Mouse (Mus musculus) cerebellum, adult 2 months (tissue): ENCODE results near the gene Ptpn14. TPM values are rescaled to one million over a fixed set of nuclear protein-coding genes. Genes with fewer than 3 reads are reported as not detected.

Source experiments
- DNase-seq, 2 experiments: peaks; one replicate each; pipeline ENCODE4 v3.0.0; 2021
- H3K27ac ChIP-seq: fragments of 200-500 bp; 2 replicates; pipeline ENCODE4 v1.5.1; 2012; ENCODE audit warnings: low read length, control low read depth, inconsistent platforms; ENCODE audit not compliant: insufficient read depth
- H3K27me3 ChIP-seq: fragments of 200-500 bp; 2 replicates; pipeline ENCODE4 v1.6.1; 2012; ENCODE audit warnings: inconsistent platforms, mild to moderate bottlenecking, low read length, moderate library complexity; ENCODE audit not compliant: control insufficient read depth, insufficient read depth
- H3K4me1 ChIP-seq: fragments of 200-500 bp; 2 replicates; pipeline ENCODE4 v1.6.1; 2011; ENCODE audit warnings: low read length; ENCODE audit not compliant: control insufficient read depth, insufficient read depth
- H3K4me3 ChIP-seq: fragments of 200-500 bp; replicated peaks from 2 replicates; pipeline ENCODE3; 2011; ENCODE audit warnings: mild to moderate bottlenecking, low read depth, low read length, control low read depth; ENCODE audit not compliant: insufficient read depth
- CTCF ChIP-seq: fragments of 200-500 bp; IDR thresholded peaks from 2 replicates; pipeline ENCODE4 v1.5.1; 2011; ENCODE audit warnings: low read depth, mild to moderate bottlenecking, control low read depth, low read length, moderate library complexity, borderline replicate concordance; ENCODE audit not compliant: insufficient read depth
- POLR2A ChIP-seq: fragments of 200-500 bp; IDR thresholded peaks from 2 replicates; pipeline ENCODE4 v1.6.1; 2011; ENCODE audit warnings: low read length, control low read depth, borderline replicate concordance; ENCODE audit not compliant: insufficient read depth
- WGBS: fragments of 180-500 bp; shearing (Covaris S2); methylation state at CpG from one replicate; pipeline ENCODE4 v1.1.7; 2018; 5-methylcytosine and 5-hydroxymethylcytosine counted together
- polyA plus RNA-seq: library from polyadenylated mRNA; depleted of rRNA; stranded (reverse); fragments of >200 nt; gene quantifications from 2 replicates; pipeline ENCODE4 v1.2.3, GENCODE M21; 2012

Ptpn14 gene
- polyA plus RNA-seq, 1 experiment, result 1.4 TPM

GRCm38 (mm10) chr1:189864846-189865560 lies 136.9 kb downstream of the Ptpn14 start:
- Histone ChIP-seq H3K4me3 (no peak overlapping the region), H3K27me3 (no peaks in the 10 kb centered on the region), H3K27ac (no peak overlapping the region), H3K4me1 (peaks cover 6% of the 10 kb centered on the region; the same call in 1 of the 2 replicates)
- 19% methylated on average over 15 of the region's 15 CpGs for WGBS
- TF ChIP-seq CTCF (no peak), POLR2A (no peak)
- no peak for DNase-seq

- DNase-seq, result no peak
- H3K4me3 ChIP-seq, result no peak overlapping the region
- TF ChIP-seq CTCF (no peak), POLR2A (no peak)
- peaks cover 6% of the 10 kb centered on the region; the same call in 1 of the 2 replicates for H3K4me1 ChIP-seq
- no peak overlapping the region; the same call in 1 of the 2 replicates for H3K27ac ChIP-seq
- no peaks in the 10 kb centered on the region for H3K27me3 ChIP-seq
- WGBS, result 89% methylated on average over 6 of the region's 6 CpGs
Measured at GRCm38 (mm10) chr1:189866621-189867020, 138.6 kb downstream of the Ptpn14 start.

GRCm38 (mm10) chr1:189867034-189867433 lies 139.0 kb downstream of the Ptpn14 start:
- no peak overlapping the region; the same call in 1 of the 2 replicates for H3K27ac ChIP-seq
- TF ChIP-seq POLR2A (no peak), CTCF (no peak)
- 79% methylated on average over 5 of the region's 5 CpGs for WGBS

GRCm38 (mm10) chr1:189867497-189867896 lies 139.4 kb downstream of the Ptpn14 start:
- WGBS, result 65% methylated on average over 9 of the region's 9 CpGs
- Histone ChIP-seq H3K4me1 (peaks cover 6% of the 10 kb centered on the region; the same call in 1 of the 2 replicates), H3K27me3 (no peaks in the 10 kb centered on the region), H3K4me3 (no peak overlapping the region), H3K27ac (no peak overlapping the region)
- no peak for DNase-seq
- TF ChIP-seq CTCF, result no peak
- no peak for TF ChIP-seq POLR2A

More at GRCm38 (mm10) chr1:189867034-189867433, 139.0 kb downstream of the Ptpn14 start:
- Histone ChIP-seq H3K4me3 (no peak overlapping the region), H3K4me1 (peaks cover 6% of the 10 kb centered on the region; the same call in 1 of the 2 replicates), H3K27me3 (no peaks in the 10 kb centered on the region)
- no peak for DNase-seq

- no peak overlapping the region for H3K4me3 ChIP-seq
- DNase-seq, result no peak
- H3K27me3 ChIP-seq, result no peaks in the 10 kb centered on the region
- WGBS, result 86% methylated on average over 10 of the region's 10 CpGs
- H3K4me1 ChIP-seq, result peaks cover 6% of the 10 kb centered on the region; the same call in 1 of the 2 replicates
- TF ChIP-seq POLR2A, result no peak
- no peak for TF ChIP-seq CTCF
- no peak overlapping the region for H3K27ac ChIP-seq
Measured at GRCm38 (mm10) chr1:189868036-189868435, 140.0 kb downstream of the Ptpn14 start.

GRCm38 (mm10) chr1:189869651-189870270 lies 141.7 kb downstream of the Ptpn14 start:
- Histone ChIP-seq H3K4me3 (no peak overlapping the region), H3K27me3 (no peaks in the 10 kb centered on the region), H3K4me1 (peaks cover 3% of the 10 kb centered on the region; the same call in 1 of the 2 replicates), H3K27ac (no peak overlapping the region)
- TF ChIP-seq CTCF, result 0 out of 2 replicates have a peak, but pooled peaks have one; percentile 2
- no peak for TF ChIP-seq POLR2A
- DNase-seq, result no peak
- 88% methylated on average over 18 of the region's 18 CpGs for WGBS

GRCm38 (mm10) chr1:189870539-189870938 lies 142.5 kb downstream of the Ptpn14 start:
- TF ChIP-seq POLR2A, result no peak
- TF ChIP-seq CTCF, result peak; percentile 28; the same call in 1 of the 2 replicates
- no peak overlapping the region for H3K4me3 ChIP-seq
- 84% methylated on average over 8 of the region's 8 CpGs for WGBS

More at GRCm38 (mm10) chr1:189870539-189870938, 142.5 kb downstream of the Ptpn14 start:
- no peak for DNase-seq
- H3K27ac ChIP-seq, result no peak overlapping the region
- no peaks in the 10 kb centered on the region for H3K4me1 ChIP-seq
- H3K27me3 ChIP-seq, result no peaks in the 10 kb centered on the region
